Mouse (Mus musculus): ENCODE data around the gene Sipa1l1.
A peak's percentile ranks its signal among the peaks of the same experiment; 100 is the strongest.
"Not testable (repeated sequence)": the region's sequence is repeated elsewhere in the genome, so short reads cannot be mapped to it uniquely, and the experiment has no call there.

Gene Sipa1l1

GRCm38 (mm10) chr12:82486829-82487560, 317.9 kb downstream of the Sipa1l1 start:
- DNase-seq: no peak

GRCm38 (mm10) chr12:82489093-82489492, 320.0 kb downstream of the Sipa1l1 start:
- peak; percentile 51 for DNase-seq

GRCm38 (mm10) chr12:82489621-82490020, 320.5 kb downstream of the Sipa1l1 start:
- no peak for DNase-seq

- DNase-seq: no peak
These were observed 323.3 kb downstream of the Sipa1l1 start for GRCm38 (mm10) chr12:82492456-82492855.

- not testable (repeated sequence) for DNase-seq
These were observed 324.1 kb downstream of the Sipa1l1 start for GRCm38 (mm10) chr12:82493260-82493659.

GRCm38 (mm10) chr12:82495936-82496335, 326.8 kb downstream of the Sipa1l1 start:
- no peak for DNase-seq

GRCm38 (mm10) chr12:82497866-82498631, 328.9 kb downstream of the Sipa1l1 start:
- no peak for DNase-seq

- no peak for DNase-seq
These were observed 329.6 kb downstream of the Sipa1l1 start for GRCm38 (mm10) chr12:82498701-82499100.

- DNase-seq: no peak
These were observed 330.6 kb downstream of the Sipa1l1 start for GRCm38 (mm10) chr12:82499731-82500130.
